Mouse (Mus musculus): ENCODE results near the gene Unc5a. TPM values are rescaled to one million over a fixed set of nuclear protein-coding genes. Genes with fewer than 3 reads are reported as not detected.

Gene Unc5a
- polyA plus RNA-seq, 1 experiment: 0.01 TPM

- Histone ChIP-seq H3K4me3 (ENCODE audit: insufficient read depth, poor library complexity, severe bottlenecking) (no peak overlapping the region), H3K79me2 (ENCODE audit: control insufficient read depth, insufficient read depth) (no peaks in the 10 kb centered on the region), H3K79me3 (ENCODE audit: low read depth) (no peaks in the 10 kb centered on the region), H3K27me3 (ENCODE audit: control insufficient read depth, insufficient read depth, insufficient read length) (peaks cover 91% of the 10 kb centered on the region), H3ac (ENCODE audit: control insufficient read depth, insufficient read length, low read depth) (no peak overlapping the region), H3K36me3 (ENCODE audit: control insufficient read depth, insufficient read depth) (no peaks in the 10 kb centered on the region)
- TF ChIP-seq FOSL1 (IDR thresholded peaks at IDR 0.05; ENCODE audit: insufficient read depth, low read length, poor library complexity, severe bottlenecking): no peak
- no peak for TF ChIP-seq MYOG (IDR thresholded peaks at IDR 0.05; ENCODE audit: control insufficient read depth, extremely low read depth, insufficient read length)
- TF ChIP-seq MAX (IDR thresholded peaks at IDR 0.05): no peak
- no peak for TF ChIP-seq CTCF (IDR thresholded peaks at IDR 0.05; ENCODE audit: control insufficient read depth, insufficient read depth, insufficient read length)
- TF ChIP-seq USF1 (IDR thresholded peaks at IDR 0.05; ENCODE audit: low read depth): no peak
These were observed 43.0 kb downstream of the Unc5a start for GRCm38 (mm10) chr13:54992215-54992614.

GRCm38 (mm10) chr13:54994576-54994975 is 45.4 kb downstream of the Unc5a start:
- Histone ChIP-seq H3K27me3 (ENCODE audit: control insufficient read depth, insufficient read depth, insufficient read length) (peaks cover 89% of the 10 kb centered on the region), H3K36me3 (ENCODE audit: control insufficient read depth, insufficient read depth) (no peaks in the 10 kb centered on the region)
- TF ChIP-seq USF1 (IDR thresholded peaks at IDR 0.05; ENCODE audit: low read depth) (no peak), MAX (IDR thresholded peaks at IDR 0.05) (no peak), CTCF (IDR thresholded peaks at IDR 0.05; ENCODE audit: control insufficient read depth, insufficient read depth, insufficient read length) (no peak), CEBPB (IDR thresholded peaks at IDR 0.05; ENCODE audit: low read depth) (no peak)

GRCm38 (mm10) chr13:54995161-54995560 is 46.0 kb downstream of the Unc5a start:
- no peaks in the 10 kb centered on the region for H3K36me3 ChIP-seq (ENCODE audit: control insufficient read depth, insufficient read depth)
- H3K79me2 ChIP-seq (ENCODE audit: control insufficient read depth, insufficient read depth): no peaks in the 10 kb centered on the region
- TF ChIP-seq FOSL1 (IDR thresholded peaks at IDR 0.05; ENCODE audit: insufficient read depth, low read length, poor library complexity, severe bottlenecking): no peak
- no peak for TF ChIP-seq MAX (IDR thresholded peaks at IDR 0.05)
- no peak overlapping the region for H3ac ChIP-seq (ENCODE audit: control insufficient read depth, insufficient read length, low read depth)
- no peak overlapping the region for H3K4me3 ChIP-seq (ENCODE audit: insufficient read depth, poor library complexity, severe bottlenecking)
- H3K79me3 ChIP-seq (ENCODE audit: low read depth): no peaks in the 10 kb centered on the region
- H3K27me3 ChIP-seq (ENCODE audit: control insufficient read depth, insufficient read depth, insufficient read length): peaks cover 87% of the 10 kb centered on the region

More at GRCm38 (mm10) chr13:54994576-54994975, 45.4 kb downstream of the Unc5a start:
- H3K79me2 ChIP-seq (ENCODE audit: control insufficient read depth, insufficient read depth): no peaks in the 10 kb centered on the region
- H3K4me3 ChIP-seq (ENCODE audit: insufficient read depth, poor library complexity, severe bottlenecking): no peak overlapping the region
- H3K79me3 ChIP-seq (ENCODE audit: low read depth): no peaks in the 10 kb centered on the region
- H3ac ChIP-seq (ENCODE audit: control insufficient read depth, insufficient read length, low read depth): no peak overlapping the region

GRCm38 (mm10) chr13:54997568-54997967 is 48.4 kb downstream of the Unc5a start:
- TF ChIP-seq USF1 (IDR thresholded peaks at IDR 0.05; ENCODE audit: low read depth): no peak
- no peak for TF ChIP-seq MYOD1 (IDR thresholded peaks at IDR 0.05; ENCODE audit: control insufficient read depth, insufficient read length, low read depth)
- no peak for TF ChIP-seq CTCF (IDR thresholded peaks at IDR 0.05; ENCODE audit: control insufficient read depth, insufficient read depth, insufficient read length)
- no peak for TF ChIP-seq CEBPB (IDR thresholded peaks at IDR 0.05; ENCODE audit: low read depth)
- no peak for TF ChIP-seq MYOG (IDR thresholded peaks at IDR 0.05; ENCODE audit: control insufficient read depth, extremely low read depth, insufficient read length)
- no peak for TF ChIP-seq FOSL1 (IDR thresholded peaks at IDR 0.05; ENCODE audit: insufficient read depth, low read length, poor library complexity, severe bottlenecking)
- no peak for TF ChIP-seq MAX (IDR thresholded peaks at IDR 0.05)
- Histone ChIP-seq H3ac (ENCODE audit: control insufficient read depth, insufficient read length, low read depth) (no peak overlapping the region), H3K79me3 (ENCODE audit: low read depth) (no peaks in the 10 kb centered on the region), H3K27me3 (ENCODE audit: control insufficient read depth, insufficient read depth, insufficient read length) (peaks cover 90% of the 10 kb centered on the region), H3K4me3 (ENCODE audit: insufficient read depth, poor library complexity, severe bottlenecking) (no peak overlapping the region), H3K36me3 (ENCODE audit: control insufficient read depth, insufficient read depth) (no peaks in the 10 kb centered on the region), H3K79me2 (ENCODE audit: control insufficient read depth, insufficient read depth) (no peaks in the 10 kb centered on the region)

GRCm38 (mm10) chr13:55000433-55000832 is 51.2 kb downstream of the Unc5a start:
- Histone ChIP-seq H3ac (ENCODE audit: control insufficient read depth, insufficient read length, low read depth) (no peak overlapping the region), H3K79me3 (ENCODE audit: low read depth) (no peaks in the 10 kb centered on the region), H3K27me3 (ENCODE audit: control insufficient read depth, insufficient read depth, insufficient read length) (peaks cover 93% of the 10 kb centered on the region), H3K36me3 (ENCODE audit: control insufficient read depth, insufficient read depth) (no peaks in the 10 kb centered on the region), H3K79me2 (ENCODE audit: control insufficient read depth, insufficient read depth) (no peaks in the 10 kb centered on the region), H3K4me3 (ENCODE audit: insufficient read depth, poor library complexity, severe bottlenecking) (no peak overlapping the region)
- TF ChIP-seq CTCF (IDR thresholded peaks at IDR 0.05; ENCODE audit: control insufficient read depth, insufficient read depth, insufficient read length): no peak
- TF ChIP-seq FOSL1 (IDR thresholded peaks at IDR 0.05; ENCODE audit: insufficient read depth, low read length, poor library complexity, severe bottlenecking): no peak
- TF ChIP-seq USF1 (IDR thresholded peaks at IDR 0.05; ENCODE audit: low read depth): no peak
- TF ChIP-seq MYOG (IDR thresholded peaks at IDR 0.05; ENCODE audit: control insufficient read depth, extremely low read depth, insufficient read length): no peak
- no peak for TF ChIP-seq MYOD1 (IDR thresholded peaks at IDR 0.05; ENCODE audit: control insufficient read depth, insufficient read length, low read depth)
- no peak for TF ChIP-seq CEBPB (IDR thresholded peaks at IDR 0.05; ENCODE audit: low read depth)
- no peak for TF ChIP-seq MAX (IDR thresholded peaks at IDR 0.05)

- Histone ChIP-seq H3K79me2 (ENCODE audit: control insufficient read depth, insufficient read depth) (no peaks in the 10 kb centered on the region), H3K27me3 (ENCODE audit: control insufficient read depth, insufficient read depth, insufficient read length) (peaks cover 93% of the 10 kb centered on the region), H3ac (ENCODE audit: control insufficient read depth, insufficient read length, low read depth) (no peak overlapping the region), H3K79me3 (ENCODE audit: low read depth) (no peaks in the 10 kb centered on the region), H3K36me3 (ENCODE audit: control insufficient read depth, insufficient read depth) (no peaks in the 10 kb centered on the region), H3K4me3 (ENCODE audit: insufficient read depth, poor library complexity, severe bottlenecking) (no peak overlapping the region)
- TF ChIP-seq CTCF (IDR thresholded peaks at IDR 0.05; ENCODE audit: control insufficient read depth, insufficient read depth, insufficient read length): no peak
- no peak for TF ChIP-seq CEBPB (IDR thresholded peaks at IDR 0.05; ENCODE audit: low read depth)
- TF ChIP-seq MAX (IDR thresholded peaks at IDR 0.05): no peak
- no peak for TF ChIP-seq MYOG (IDR thresholded peaks at IDR 0.05; ENCODE audit: control insufficient read depth, extremely low read depth, insufficient read length)
- no peak for TF ChIP-seq MYOD1 (IDR thresholded peaks at IDR 0.05; ENCODE audit: control insufficient read depth, insufficient read length, low read depth)
- no peak for TF ChIP-seq FOSL1 (IDR thresholded peaks at IDR 0.05; ENCODE audit: insufficient read depth, low read length, poor library complexity, severe bottlenecking)
- TF ChIP-seq USF1 (IDR thresholded peaks at IDR 0.05; ENCODE audit: low read depth): no peak
These were observed 52.9 kb downstream of the Unc5a start for GRCm38 (mm10) chr13:55002090-55002489.

Data from C2C12 (cell line).